Mouse (Mus musculus) G1E-ER4 (cell line): Measurements from ENCODE around the gene Smg9. TPM values are rescaled to one million over a fixed set of nuclear protein-coding genes. Genes with fewer than 3 reads are reported as not detected.

ENCODE experiments used
- GATA1 ChIP-seq: IDR thresholded peaks from one replicate; pipeline ENCODE4 v1.8.0; 2012; ENCODE audit warnings: low read length, inconsistent platforms
- polyA plus RNA-seq: library from polyadenylated mRNA; stranded (reverse); fragments of >175 nt; gene quantifications from 2 replicates; pipeline ENCODE4 v1.2.3, GENCODE M21; 2012

Smg9 gene
- polyA plus RNA-seq, 1 experiment: 82.0 TPM

GRCm38 (mm10) chr7:24423956-24424732 is 24.7 kb downstream of the Smg9 start:
- no peak for TF ChIP-seq GATA1

- TF ChIP-seq GATA1: no peak
Observed at GRCm38 (mm10) chr7:24425919-24426318, 26.5 kb downstream of the Smg9 start.

GRCm38 (mm10) chr7:24427168-24427567 is 27.7 kb downstream of the Smg9 start:
- no peak for TF ChIP-seq GATA1

- no peak for TF ChIP-seq GATA1
Observed at GRCm38 (mm10) chr7:24428725-24429124, 29.3 kb downstream of the Smg9 start.

GRCm38 (mm10) chr7:24429413-24430112 is 30.1 kb downstream of the Smg9 start:
- TF ChIP-seq GATA1: no peak

- no peak for TF ChIP-seq GATA1
Observed at GRCm38 (mm10) chr7:24430551-24431345, 31.3 kb downstream of the Smg9 start.

GRCm38 (mm10) chr7:24431713-24432112 is 32.3 kb downstream of the Smg9 start:
- TF ChIP-seq GATA1: no peak

- TF ChIP-seq GATA1: no peak
Observed at GRCm38 (mm10) chr7:24435305-24435704, 35.9 kb downstream of the Smg9 start.

- no peak for TF ChIP-seq GATA1
Observed at GRCm38 (mm10) chr7:24437981-24438380, 38.6 kb downstream of the Smg9 start.

- no peak for TF ChIP-seq GATA1
Observed at GRCm38 (mm10) chr7:24439191-24439590, 39.8 kb downstream of the Smg9 start.

GRCm38 (mm10) chr7:24439891-24440290 is 40.5 kb downstream of the Smg9 start:
- no peak for TF ChIP-seq GATA1

- no peak for TF ChIP-seq GATA1
Observed at GRCm38 (mm10) chr7:24441785-24442184, 42.4 kb downstream of the Smg9 start.

- TF ChIP-seq GATA1: no peak
Observed at GRCm38 (mm10) chr7:24442313-24442712, 42.9 kb downstream of the Smg9 start.

- TF ChIP-seq GATA1: no peak
Observed at GRCm38 (mm10) chr7:24445266-24445926, 46.0 kb downstream of the Smg9 start.

- TF ChIP-seq GATA1: no peak
Observed at GRCm38 (mm10) chr7:24446697-24447340, 47.4 kb downstream of the Smg9 start.
